Mouse (Mus musculus) megakaryocyte, embryonic 14.5 days (primary cell): ENCODE data around the gene Slc9a1.

Experiments
- FLI1 ChIP-seq: IDR thresholded peaks from 2 replicates; pipeline ENCODE4 v1.6.1; 2012; ENCODE audit warnings: low read length, inconsistent platforms, mixed read lengths
- GATA1 ChIP-seq: IDR thresholded peaks from 3 replicates; pipeline ENCODE4 v1.6.1; 2012; ENCODE audit warnings: mixed read lengths, low read length, inconsistent platforms, borderline replicate concordance

DNA sequence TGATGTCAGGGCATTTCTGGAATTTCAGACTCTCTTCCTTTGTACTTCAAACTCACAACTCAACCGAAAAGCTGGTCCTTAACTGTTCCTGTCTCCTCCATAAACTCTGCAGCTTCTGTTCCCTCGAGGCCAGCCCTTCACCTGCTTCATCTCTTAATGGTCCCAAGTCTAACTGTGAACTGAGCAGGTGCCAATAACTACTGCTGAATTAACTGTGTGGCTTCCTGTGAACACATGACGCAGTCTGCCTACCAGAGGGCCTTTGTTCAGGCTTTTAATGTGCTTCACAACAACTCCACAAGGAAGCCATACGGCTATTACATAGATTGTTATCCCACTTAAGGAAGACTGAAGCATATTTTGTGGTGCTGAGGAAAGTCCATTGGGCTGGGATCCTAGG is 39.2 kb upstream of the Slc9a1 start:
- TF ChIP-seq GATA1 (no peak), FLI1 (no peak)
